Mouse (Mus musculus) heart, postnatal 0 days (tissue): ENCODE results near the gene Sgo2a.

Experiments used
- CTCF ChIP-seq: IDR thresholded peaks from 2 replicates; pipeline ENCODE4 v1.5.1; 2016; ENCODE audit warnings: antibody characterized with exemption, control low read depth, low read depth
- EP300 ChIP-seq: IDR thresholded peaks from 2 replicates; pipeline ENCODE4 v1.6.1; 2016; ENCODE audit warnings: antibody characterized with exemption, low read depth

DNA sequence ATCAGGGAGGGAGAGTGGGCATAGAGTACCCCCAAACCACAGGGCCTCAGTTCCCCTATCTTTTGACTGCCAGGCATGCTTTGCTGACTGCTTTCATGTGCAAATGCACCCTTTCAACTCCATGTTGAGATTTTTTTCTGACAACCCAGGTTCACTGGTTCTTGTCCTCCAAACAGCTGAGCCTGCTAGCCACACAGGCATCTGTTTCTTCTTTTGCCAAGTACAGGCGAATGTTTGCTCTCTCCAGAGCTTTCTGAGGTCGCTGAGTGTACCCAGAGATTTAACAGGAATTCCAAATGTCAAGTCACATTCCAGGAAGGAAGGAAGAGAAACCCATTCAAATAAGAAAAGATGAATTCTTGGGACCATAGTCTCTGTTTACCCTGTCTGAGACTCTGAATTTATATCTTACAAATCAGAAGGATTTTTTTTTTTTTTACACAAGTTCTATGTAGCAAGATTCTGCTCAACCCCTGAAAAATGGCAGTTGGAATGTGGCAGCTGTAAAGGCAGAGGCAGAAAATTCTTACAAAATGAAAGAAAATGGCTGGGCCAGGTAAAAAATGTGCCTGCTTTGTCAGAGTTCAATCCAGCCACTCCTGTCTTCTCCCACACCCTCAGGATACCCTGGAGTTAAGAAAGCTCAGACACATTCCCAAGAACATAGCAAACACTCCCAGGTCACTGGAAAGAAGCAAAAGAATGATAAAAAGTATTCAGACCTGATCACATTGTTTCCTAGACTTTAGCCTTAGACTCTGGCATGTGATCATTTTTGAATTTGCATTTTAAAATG is 48.0 kb upstream of the Sgo2a start:
- TF ChIP-seq CTCF (no peak), EP300 (no peak)
